Mouse (Mus musculus) cerebral cortex, adult 2 months (tissue): Measurements from ENCODE around the gene Isoc2b.

Source experiments
- WGBS: fragments of 180-500 bp; shearing (Covaris S2); methylation state at CpG from one replicate; pipeline ENCODE4 v1.1.7; 2018; 5-methylcytosine and 5-hydroxymethylcytosine counted together

Gene Isoc2b

GRCm38 (mm10) chr7:4870133-4870532, at the start of gene Isoc2b:
Gene Isoc2b, minus strand, starts transcription at chr7:4870258.
- 66% methylated on average over 6 of the region's 6 CpGs for WGBS

- WGBS = 84% methylated on average over 21 of the region's 21 CpGs
Measured at GRCm38 (mm10) chr7:4919096-4919495, 49.0 kb upstream of the Isoc2b start.

GRCm38 (mm10) chr7:4918681-4919080, 48.6 kb upstream of the Isoc2b start:
- WGBS = 92% methylated on average over 15 of the region's 15 CpGs

DNA sequence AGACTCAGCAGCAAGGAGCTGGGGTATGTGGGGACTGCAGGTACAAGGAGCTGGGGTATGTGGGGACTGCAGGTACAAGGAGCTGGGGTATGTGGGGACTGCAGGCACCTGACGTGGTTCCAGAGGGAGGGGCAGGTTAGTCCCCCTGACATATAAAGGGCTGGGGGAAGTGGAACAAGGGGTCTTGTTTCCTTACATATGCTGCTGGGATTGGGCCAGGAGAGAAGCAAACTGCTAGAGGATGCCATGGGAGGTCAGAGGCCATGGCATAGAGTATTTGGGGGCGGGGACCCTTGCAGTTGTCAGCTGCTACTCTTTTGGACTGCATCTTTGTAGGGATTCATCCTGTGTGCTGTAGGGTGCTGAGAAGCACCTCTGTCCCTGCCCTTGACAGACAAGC, 47.4 kb upstream of the Isoc2b start:
- 92% methylated on average over 2 of the region's 2 CpGs for WGBS

- 9% methylated on average over 14 of the region's 14 CpGs for WGBS
Measured at GRCm38 (mm10) chr7:4915669-4916416, 45.8 kb upstream of the Isoc2b start.

GRCm38 (mm10) chr7:4915007-4915665, 45.1 kb upstream of the Isoc2b start, which contains the start of gene Zfp628:
Gene Zfp628, plus strand, starts transcription at chr7:4915217.
- WGBS = under 1% methylated on average over 56 of the region's 56 CpGs

GRCm38 (mm10) chr7:4912248-4912647, 42.2 kb upstream of the Isoc2b start:
- 59% methylated on average over 5 of the region's 5 CpGs for WGBS

DNA sequence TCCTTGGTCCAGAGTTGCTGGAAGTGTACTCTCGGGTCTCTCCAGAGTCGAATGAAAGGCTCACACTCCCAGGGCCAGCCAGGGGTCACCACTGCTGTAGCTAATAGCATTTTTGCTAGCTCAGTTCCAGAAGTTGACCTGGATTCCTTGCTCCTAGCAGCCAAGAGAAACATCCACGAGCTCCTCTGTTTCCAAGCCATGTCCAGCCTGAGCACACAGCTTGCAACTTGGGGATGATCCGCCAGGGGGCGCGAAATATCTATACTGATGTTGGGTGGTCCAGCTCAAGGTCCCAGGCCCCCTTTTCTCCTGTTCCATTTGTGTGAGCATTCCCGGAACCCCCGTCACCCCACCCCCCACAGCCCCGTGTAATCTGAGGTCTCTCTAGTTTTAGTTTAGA, 41.5 kb upstream of the Isoc2b start:
- WGBS = 25% methylated on average over 9 of the region's 9 CpGs

DNA sequence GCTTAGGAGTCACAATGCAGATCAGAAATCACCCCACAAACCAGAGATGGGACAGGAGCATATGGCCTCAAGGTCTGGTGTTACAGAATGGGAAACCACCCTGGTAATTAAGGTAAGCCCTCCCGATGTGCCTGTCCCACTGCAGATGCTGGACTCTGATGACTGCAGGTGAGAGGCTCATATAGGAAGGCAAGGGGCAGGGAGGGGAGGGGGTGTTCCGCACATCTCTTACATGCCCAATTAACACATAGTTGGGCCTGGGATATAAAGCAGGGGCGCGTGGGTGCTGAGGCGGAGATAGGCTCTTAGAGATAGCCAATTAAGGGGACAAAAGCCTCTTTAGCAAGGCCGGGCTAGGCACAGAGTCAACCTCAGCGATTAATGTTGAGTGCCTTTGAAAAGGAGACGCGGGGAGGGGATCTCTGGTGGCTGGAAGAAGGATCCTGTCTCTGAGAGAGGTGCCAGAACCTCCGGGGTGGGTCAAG, 36.5 kb upstream of the Isoc2b start, which contains the start of gene Gm36210:
Gene Gm36210, minus strand, starts transcription at position 51 of the 485 bp plus-strand sequence.
- 51% methylated on average over 10 of the region's 10 CpGs for WGBS

- WGBS = 76% methylated on average over 9 of the region's 9 CpGs
Measured at GRCm38 (mm10) chr7:4902404-4902803, 32.3 kb upstream of the Isoc2b start.

DNA sequence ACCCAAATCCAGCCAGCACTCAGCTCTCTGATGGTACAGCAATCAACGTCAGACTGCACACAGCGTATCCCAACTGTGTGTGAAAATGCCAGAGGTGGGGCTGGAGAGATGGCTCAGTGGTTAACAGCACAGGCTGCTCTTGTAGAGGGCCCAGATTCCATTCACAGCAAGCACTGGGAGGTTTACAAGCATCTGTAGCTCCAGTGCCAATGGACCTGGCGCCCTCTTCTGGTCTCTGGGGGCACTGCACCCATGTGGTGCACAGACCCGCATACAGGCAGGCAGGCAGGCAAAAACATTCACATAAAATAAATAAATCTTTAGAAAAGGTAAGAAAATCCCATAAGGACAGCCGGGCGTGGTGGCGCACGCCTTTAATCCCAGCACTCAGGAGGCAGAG, 31.1 kb upstream of the Isoc2b start:
- 65% methylated on average over 8 of the region's 8 CpGs for WGBS

- 15% methylated on average over 11 of the region's 11 CpGs for WGBS
Measured at GRCm38 (mm10) chr7:4900523-4900851, 30.4 kb upstream of the Isoc2b start.

GRCm38 (mm10) chr7:4899649-4900522, 29.8 kb upstream of the Isoc2b start:
- 10% methylated on average over 19 of the region's 19 CpGs for WGBS

- 32% methylated on average over 18 of the region's 18 CpGs for WGBS
Measured at GRCm38 (mm10) chr7:4898851-4899648, 29.0 kb upstream of the Isoc2b start.

DNA sequence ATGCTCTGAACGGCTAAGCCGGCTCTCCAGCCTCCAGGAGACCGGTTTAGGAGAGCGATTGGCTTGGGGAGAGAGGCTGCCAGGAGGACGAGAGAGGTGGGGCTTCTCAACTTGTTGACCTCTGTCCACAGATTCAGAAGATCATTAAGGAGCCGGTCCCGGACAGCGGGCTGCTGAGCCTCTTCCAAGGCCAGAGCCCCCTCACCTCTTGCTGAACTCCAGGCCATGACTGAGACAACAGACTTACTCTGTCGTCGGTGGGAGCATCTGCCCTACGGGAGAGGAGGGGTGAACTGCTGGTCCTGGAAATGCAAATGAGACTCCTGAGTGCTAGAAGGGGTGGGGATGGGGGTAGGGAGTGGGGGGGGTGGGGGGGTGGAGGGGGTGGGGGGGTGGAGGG, 25.1 kb upstream of the Isoc2b start:
- 80% methylated on average over 11 of the region's 11 CpGs for WGBS

- 54% methylated on average over 4 of the region's 4 CpGs for WGBS
Measured at GRCm38 (mm10) chr7:4886680-4887079, 16.6 kb upstream of the Isoc2b start.

DNA sequence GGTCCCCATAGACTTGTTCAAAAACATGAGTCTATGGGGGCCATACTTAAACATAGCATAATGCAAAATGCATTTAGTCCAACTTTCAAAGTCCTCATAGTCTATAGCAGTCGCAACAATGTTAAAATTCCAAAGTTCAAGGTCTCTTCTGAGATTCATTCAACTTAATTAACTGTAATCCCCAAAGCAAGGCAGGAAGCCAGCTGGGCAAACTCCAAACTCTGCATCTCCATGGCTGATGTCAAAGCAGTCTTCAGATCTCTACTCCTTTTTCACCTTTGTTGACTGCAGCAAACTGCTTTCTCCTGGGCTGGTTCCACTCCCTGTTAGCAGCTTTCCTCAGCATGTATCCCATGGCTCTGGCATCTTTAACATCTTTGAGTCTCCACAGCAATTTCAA, 9.0 kb upstream of the Isoc2b start:
- WGBS = 89% methylated on average over 1 of the region's 1 CpGs

DNA sequence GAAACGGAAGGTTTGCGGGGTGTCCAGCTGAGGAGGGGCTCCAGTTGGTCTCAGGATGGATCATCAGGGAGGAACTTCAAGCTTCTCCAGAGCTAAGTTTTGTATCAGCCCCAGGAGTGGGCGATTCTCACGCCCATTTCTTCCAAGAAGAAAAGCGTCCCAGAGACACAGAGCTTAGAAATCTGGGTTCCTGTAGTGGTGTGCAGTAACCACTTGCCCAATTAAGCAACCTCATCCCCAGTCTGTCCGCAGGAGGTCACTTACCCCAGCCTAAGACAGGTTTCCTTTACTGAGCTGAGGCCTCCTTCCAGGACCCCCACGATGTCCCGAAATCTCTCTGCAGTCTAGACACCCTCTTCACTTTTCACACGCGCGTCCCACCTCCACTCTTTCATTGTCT, 7.2 kb upstream of the Isoc2b start:
- 9% methylated on average over 11 of the region's 11 CpGs for WGBS

DNA sequence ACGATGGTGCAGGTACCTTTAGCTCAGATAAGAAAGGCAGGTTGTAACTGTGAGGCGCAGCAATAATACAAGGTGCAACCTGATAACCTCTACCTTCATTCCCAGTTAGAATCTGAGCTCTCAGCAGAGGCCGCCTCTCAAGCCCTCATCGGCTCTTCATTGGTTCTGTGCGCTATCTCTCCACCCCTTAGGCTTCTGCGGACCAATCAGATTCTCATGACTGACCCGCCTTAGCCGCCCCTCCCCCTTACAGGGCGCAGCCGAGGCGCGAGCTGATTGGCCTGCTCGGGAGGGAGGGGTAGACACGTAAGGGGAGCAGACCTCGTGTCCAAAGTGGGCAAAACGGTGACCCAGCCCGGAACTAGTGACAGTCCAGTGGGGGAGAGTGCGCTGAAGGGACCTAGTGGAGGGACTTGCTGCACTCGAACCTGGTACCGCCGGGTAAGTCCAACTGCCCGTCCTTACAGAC, 6.7 kb upstream of the Isoc2b start, which contains the start of gene Isoc2a:
Gene Isoc2a, plus strand, starts transcription at position 401 of the 469 bp plus-strand sequence.
- 2% methylated on average over 22 of the region's 22 CpGs for WGBS

- 23% methylated on average over 10 of the region's 10 CpGs for WGBS
Measured at GRCm38 (mm10) chr7:4866631-4867180, 3.4 kb downstream of the Isoc2b start.
